Mouse (Mus musculus): ENCODE data around the gene Mkln1.
"Not testable (repeated sequence)": the region's sequence is repeated elsewhere in the genome, so short reads cannot be mapped to it uniquely, and the experiment has no call there.

Mkln1 gene

DNA sequence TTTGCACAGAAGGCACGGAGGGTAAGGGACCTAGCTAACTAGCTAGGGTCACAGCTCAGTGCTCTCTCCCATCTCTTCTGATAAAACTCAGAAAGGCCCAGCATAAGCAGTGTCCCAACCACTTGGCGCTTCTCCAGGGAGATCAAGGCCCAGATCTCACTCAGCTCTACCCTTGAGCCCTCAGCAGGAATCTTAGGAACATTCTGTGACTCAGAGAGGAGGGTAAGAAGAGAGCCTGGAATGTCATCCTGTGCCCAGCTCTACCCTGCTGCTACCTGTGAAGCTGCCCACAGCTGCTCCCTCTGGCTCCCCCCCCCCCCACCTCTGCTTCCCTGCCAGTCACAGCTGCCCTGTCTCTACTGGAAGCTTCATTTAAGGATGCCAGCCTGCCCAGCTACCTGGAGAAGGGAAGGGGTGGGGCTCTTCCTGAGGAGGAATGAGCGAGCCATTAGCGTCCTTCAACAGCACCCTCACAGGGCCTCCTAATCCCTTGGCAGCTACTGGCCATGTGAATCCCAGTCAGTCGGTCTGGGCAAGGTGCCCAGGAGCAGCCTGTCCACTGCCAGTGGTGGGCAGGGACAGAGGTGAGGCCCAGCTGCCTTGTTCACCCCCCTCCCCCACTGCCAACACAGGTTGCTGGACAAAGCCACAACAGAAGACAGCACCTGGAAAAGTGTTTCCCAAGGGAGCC, 151.0 kb downstream of the Mkln1 start:
- peak; percentile 25 for DNase-seq (ENCODE audit: low read depth, low spot score)

GRCm38 (mm10) chr6:31550876-31551532, 152.5 kb downstream of the Mkln1 start:
- no peak for DNase-seq (ENCODE audit: low read depth, low spot score)

GRCm38 (mm10) chr6:31556460-31557100, 158.0 kb downstream of the Mkln1 start:
- no peak for DNase-seq (ENCODE audit: low read depth, low spot score)

DNA sequence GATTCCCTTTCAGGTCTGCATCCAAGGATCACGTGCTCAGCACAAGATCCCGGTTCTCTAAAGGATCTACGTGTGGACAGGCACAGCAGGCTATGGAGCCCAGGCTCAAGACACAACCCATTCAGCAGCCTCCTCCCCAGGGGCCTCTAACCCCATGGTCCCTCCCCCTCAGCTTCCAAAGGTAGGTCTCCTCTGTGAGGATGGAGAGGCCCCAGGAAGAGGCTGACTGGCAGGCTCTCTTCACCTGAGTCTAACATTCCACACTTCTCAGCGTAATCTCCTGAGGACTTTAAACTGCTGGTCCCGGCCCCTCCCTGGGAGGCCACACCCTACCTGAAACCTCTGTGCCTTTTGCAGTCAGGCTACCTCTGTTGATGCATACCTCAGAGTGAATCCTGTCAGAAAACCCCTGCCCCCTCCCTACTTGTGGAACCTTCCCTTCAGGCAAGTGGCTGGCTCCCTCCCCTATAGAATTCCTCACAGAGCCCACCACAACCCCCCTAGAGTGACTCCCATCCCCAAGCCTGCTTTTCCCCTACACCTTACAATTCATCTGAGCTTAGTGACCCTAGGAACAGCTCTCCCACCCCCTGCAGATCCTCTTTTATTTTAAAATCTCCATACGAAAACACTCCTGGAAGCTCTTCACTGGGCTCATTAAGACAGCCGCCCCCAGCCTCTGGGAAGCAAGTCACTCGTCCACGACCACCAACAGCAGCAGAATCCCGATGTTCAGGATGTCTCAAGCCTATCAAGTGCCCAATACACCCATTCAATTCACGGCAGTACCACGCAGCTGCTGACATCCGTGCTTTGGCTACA, 161.8 kb downstream of the Mkln1 start:
- no peak for DNase-seq (ENCODE audit: low read depth, low spot score)

DNA sequence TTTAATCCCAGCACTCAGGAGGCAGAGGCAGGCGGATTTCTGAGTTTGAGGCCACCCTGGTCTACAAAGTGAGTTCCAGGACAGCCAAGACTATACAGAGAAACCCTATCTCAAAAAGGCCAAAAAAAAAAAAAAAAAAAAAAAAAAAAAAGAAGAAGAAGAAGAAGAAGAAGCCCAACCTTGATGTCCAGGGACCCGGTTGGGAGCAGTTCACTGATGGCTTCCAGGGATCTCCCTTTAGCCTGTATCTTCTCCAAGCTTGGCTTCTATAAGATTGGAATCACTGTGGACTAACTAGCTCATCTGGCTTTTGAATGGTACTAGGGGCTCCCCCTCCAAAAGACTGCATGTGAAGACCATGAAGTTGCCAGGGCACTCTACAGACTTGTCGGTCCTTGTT, 163.4 kb downstream of the Mkln1 start:
- DNase-seq (ENCODE audit: low read depth, low spot score) = not testable (repeated sequence)

- DNase-seq (ENCODE audit: low read depth, low spot score) = no peak
Measured at GRCm38 (mm10) chr6:31562371-31563080, 164.0 kb downstream of the Mkln1 start.

- peak; percentile 25 for DNase-seq (ENCODE audit: low read depth, low spot score)
Measured at GRCm38 (mm10) chr6:31563235-31564181, 165.0 kb downstream of the Mkln1 start, which contains the start of gene Podxl. Gene Podxl (minus strand): TSS chr6:31563981.

GRCm38 (mm10) chr6:31564182-31564531, 165.6 kb downstream of the Mkln1 start:
- DNase-seq (ENCODE audit: low read depth, low spot score) = no peak

DNA sequence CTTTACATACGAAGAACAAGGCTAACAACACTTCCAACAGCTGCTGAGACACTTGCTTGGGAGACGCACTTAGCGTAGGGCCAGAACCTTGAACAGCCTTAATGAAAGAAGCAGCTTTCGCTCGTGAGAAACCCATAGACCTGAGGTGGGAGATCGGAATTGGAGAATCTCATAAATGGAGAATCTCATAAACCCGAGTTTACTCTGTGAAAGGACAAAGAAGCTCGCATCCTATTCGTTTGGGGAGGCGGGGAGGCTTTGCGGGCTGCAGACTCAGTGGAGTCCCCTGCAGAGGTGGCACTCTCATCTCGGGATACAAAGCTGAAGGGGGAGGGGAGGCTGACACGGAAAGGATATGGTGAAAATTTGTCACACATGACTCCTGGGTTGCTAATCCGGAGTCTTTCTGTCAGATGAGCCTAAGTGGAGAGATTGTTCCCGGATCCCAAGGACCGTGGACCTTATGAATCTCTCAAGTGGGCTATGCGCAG, 166.4 kb downstream of the Mkln1 start:
- DNase-seq (ENCODE audit: low read depth, low spot score) = no peak

All from skeletal muscle tissue, adult 2 months (tissue).